Mouse (Mus musculus) right cerebral cortex, postnatal 25 days (tissue): Measurements from ENCODE around the gene Hspb9.

Source experiments
- DNase-seq: peaks from one replicate; pipeline ENCODE4 v3.0.0; 2022

Gene Hspb9

DNA sequence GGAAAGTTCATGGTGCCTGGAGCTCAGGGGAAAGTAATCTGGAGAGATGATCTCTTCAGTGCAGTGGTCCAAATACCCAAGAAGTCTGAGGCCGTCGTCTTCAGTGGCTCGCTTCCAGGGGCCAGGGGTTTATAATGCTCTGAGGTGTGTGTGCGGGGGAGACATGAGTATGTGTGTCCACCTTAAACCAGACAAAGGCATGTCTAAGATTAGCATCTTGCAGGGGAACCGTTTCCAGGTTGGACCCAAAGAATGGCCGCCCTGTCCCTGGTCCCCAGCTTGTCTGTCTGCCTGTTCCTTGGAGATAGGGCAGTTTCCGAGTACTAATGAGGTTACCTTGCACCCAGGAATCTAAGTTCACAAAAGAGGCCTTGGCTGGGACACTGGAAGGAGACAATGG is 49.2 kb downstream of the Hspb9 start, which contains the start of gene Hcrt:
Gene Hcrt, minus strand, starts transcription at position 101 of the 400 bp plus-strand sequence.
- no peak for DNase-seq
